Mouse (Mus musculus) megakaryocyte, embryonic 14.5 days (primary cell): Measurements from ENCODE around the gene Ddx56.

Source experiments
- FLI1 ChIP-seq: IDR thresholded peaks from 2 replicates; pipeline ENCODE4 v1.6.1; 2012; ENCODE audit warnings: low read length, inconsistent platforms, mixed read lengths
- GATA1 ChIP-seq: IDR thresholded peaks from 3 replicates; pipeline ENCODE4 v1.6.1; 2012; ENCODE audit warnings: mixed read lengths, low read length, inconsistent platforms, borderline replicate concordance

GRCm38 (mm10) chr11:6275094-6275484 is 7.5 kb upstream of the Ddx56 start:
- TF ChIP-seq GATA1 (no peak), FLI1 (no peak)
